Mouse (Mus musculus): ENCODE measurements around the gene Ly6g5c. TPM values are rescaled to one million over a fixed set of nuclear protein-coding genes. Genes with fewer than 3 reads are reported as not detected.

The Ly6g5c gene
- polyA plus RNA-seq, 1 experiment = not detected

DNA sequence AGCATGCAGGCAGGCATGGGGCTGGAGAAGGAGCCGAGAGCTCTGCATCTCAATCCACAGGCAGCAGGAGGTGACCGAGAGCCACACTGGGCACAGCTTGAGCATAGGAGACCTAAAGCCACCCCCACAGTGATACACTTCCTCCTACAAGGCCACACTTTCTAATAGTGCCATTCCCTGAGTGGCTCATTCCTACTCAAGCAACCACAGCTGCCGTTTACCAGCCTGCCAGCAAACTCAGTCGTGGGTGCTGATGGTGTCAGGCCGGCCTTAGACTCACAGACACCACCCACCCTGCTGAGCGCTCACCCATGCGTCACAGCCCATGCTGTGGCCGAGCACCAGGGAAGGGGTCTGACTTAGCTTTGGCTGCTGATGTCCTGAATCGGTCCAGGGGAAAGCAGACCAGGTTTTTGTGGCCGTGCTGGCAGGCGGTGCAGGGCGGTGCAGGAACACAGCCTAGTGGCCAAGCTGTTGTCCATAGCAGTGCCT lies 10.9 kb upstream of the Ly6g5c start:
- TF ChIP-seq CTCF (IDR thresholded peaks at IDR 0.05; ENCODE audit: borderline replicate concordance, extremely low read depth, insufficient read depth, insufficient read length) = no peak
- no peak for DNase-seq (ENCODE audit: low read depth)

DNA sequence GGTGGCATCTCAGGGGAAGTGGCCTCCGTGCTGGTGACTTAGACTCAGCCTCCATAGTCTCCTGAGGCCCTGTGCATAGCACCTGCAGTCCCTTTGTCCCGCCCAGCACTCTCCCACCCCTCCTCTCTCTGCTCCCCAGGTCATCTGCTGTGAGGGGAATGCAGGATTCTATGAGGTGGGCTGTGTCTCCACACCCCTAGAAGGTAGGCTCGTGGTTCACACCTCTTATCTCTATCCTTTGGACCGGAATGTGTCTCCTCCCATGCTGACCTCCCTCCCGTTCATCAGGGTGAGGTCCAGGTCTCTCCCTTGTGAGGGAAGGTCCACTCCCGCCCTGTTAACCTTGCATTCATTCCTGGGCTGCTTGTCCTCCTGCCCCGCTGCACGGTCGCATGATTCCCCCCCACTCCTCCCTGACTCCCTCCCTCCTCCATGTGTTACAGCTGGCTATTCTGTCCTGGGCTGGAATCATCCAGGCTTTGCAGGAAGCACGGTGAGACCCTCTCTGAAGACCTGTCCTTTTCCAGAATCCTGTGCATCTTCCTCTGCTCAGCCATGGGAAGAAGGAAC lies 7.8 kb upstream of the Ly6g5c start:
- no peak for DNase-seq (ENCODE audit: low read depth)
- TF ChIP-seq CTCF (IDR thresholded peaks at IDR 0.05; ENCODE audit: borderline replicate concordance, extremely low read depth, insufficient read depth, insufficient read length) = no peak
- TF ChIP-seq POLR2A (IDR thresholded peaks at IDR 0.05; ENCODE audit: borderline replicate concordance, extremely low read depth, insufficient read depth, insufficient read length, poor library complexity, severe bottlenecking) = no peak

DNA sequence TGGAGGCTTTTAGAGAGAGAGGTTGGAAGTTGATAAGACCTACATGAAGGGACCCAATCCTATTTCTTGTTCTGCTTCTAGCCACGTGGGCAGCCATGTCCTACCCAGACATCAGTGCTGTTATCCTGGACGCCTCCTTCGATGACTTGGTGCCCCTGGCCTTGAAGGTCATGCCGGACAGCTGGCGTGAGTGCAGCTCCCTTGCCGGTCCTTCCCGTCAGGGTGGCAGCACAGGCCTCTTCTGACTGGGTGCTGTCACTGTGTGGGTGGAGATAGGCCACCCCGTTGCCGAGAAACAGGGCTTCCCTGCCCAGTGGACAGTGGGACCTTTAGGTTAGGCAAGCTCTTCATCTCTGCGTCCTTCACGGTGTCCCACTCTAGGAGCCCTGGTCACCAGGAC lies 6.9 kb upstream of the Ly6g5c start:
- DNase-seq (ENCODE audit: low read depth) = no peak
- TF ChIP-seq POLR2A (IDR thresholded peaks at IDR 0.05; ENCODE audit: borderline replicate concordance, extremely low read depth, insufficient read depth, insufficient read length, poor library complexity, severe bottlenecking) (no peak), CTCF (IDR thresholded peaks at IDR 0.05; ENCODE audit: borderline replicate concordance, extremely low read depth, insufficient read depth, insufficient read length) (no peak)

DNA sequence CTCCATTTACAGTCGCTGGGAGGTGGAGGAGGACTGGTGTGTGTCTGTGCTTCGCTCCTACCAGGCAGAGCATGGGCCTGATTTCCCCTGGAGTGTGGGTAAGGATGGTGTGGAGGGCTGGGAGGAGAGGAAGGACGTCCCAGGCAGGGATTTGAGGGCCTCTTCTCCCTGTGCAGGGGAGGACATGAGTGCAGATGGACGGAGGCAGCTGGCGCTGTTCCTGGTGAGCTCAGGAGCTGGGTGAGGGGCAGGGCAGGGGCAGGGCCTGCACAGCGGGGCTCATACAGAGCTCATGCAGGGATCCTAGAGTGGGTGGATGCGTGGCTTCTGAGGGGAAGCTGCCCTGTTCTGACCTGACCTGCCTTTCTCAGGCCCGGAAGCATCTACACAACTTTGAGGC lies 5.8 kb upstream of the Ly6g5c start:
- DNase-seq (ENCODE audit: low read depth) = no peak
- TF ChIP-seq POLR2A (IDR thresholded peaks at IDR 0.05; ENCODE audit: borderline replicate concordance, extremely low read depth, insufficient read depth, insufficient read length, poor library complexity, severe bottlenecking) = no peak
- TF ChIP-seq CTCF (IDR thresholded peaks at IDR 0.05; ENCODE audit: borderline replicate concordance, extremely low read depth, insufficient read depth, insufficient read length) = no peak

DNA sequence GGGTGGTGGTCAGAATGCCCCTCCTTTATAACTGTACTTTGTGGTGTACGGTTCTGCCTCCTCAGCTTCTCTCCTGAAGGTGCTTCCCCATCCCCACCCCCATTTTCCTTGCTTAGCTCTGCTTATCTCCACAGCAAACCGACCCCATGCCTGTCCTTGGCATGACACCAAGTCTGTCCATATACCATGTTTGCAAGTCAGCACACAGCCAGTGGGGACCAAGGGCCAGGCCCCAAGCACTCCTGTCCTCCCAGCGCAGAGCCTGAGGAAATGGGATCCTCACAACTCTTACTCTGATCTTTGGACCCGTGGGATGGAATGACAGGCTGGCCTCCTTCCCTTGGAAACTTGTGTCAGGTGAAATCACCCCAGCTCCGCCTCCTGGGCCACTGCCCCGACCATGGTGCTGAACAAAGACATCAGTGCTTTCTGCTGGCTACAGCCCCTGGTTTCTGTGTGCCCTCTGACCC lies 4.8 kb upstream of the Ly6g5c start:
- TF ChIP-seq CTCF (IDR thresholded peaks at IDR 0.05; ENCODE audit: borderline replicate concordance, extremely low read depth, insufficient read depth, insufficient read length) = no peak
- TF ChIP-seq POLR2A (IDR thresholded peaks at IDR 0.05; ENCODE audit: borderline replicate concordance, extremely low read depth, insufficient read depth, insufficient read length, poor library complexity, severe bottlenecking) = no peak
- no peak for DNase-seq (ENCODE audit: low read depth)

DNA sequence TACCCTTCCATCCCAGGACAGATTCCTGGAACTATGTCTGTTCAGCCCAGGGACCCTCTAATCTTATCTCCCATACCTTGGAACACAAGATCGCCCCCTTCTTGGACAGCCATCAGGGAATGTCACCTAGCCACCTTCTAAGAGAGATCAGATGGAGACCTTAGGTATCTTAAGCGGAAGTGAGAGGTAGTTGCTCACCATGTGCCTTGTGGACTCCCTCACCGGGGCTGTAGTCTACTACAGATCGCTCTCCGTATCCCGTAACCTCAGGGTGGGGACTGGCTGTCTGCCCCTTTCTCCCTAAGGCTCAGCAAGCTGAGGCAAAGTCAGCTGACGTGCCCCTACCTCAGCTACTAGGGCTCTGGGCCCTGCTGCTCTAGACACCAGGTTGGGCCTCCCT lies 4.0 kb upstream of the Ly6g5c start:
- TF ChIP-seq POLR2A (IDR thresholded peaks at IDR 0.05; ENCODE audit: borderline replicate concordance, extremely low read depth, insufficient read depth, insufficient read length, poor library complexity, severe bottlenecking) (no peak), CTCF (IDR thresholded peaks at IDR 0.05; ENCODE audit: borderline replicate concordance, extremely low read depth, insufficient read depth, insufficient read length) (no peak)
- DNase-seq (ENCODE audit: low read depth) = no peak

DNA sequence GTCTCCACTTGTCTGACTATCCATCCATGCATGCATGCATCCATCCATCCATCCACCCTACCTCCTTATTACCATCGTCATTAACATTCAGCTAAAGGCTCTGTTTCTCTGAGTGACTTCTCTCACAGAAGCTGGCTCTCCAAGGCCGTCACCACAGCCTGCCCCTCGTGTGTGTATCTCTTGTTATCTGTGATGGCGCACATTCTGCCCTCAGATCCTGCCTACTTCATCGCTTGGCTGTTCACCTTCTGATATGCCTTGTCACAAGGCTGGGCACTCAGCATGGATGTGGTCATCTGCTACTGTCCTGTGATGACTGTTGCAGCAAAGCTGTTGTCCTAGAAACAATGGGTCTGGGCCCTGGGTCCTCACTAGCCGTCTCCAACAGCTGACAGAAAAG lies 3.3 kb upstream of the Ly6g5c start:
- TF ChIP-seq CTCF (IDR thresholded peaks at IDR 0.05; ENCODE audit: borderline replicate concordance, extremely low read depth, insufficient read depth, insufficient read length) (no peak), POLR2A (IDR thresholded peaks at IDR 0.05; ENCODE audit: borderline replicate concordance, extremely low read depth, insufficient read depth, insufficient read length, poor library complexity, severe bottlenecking) (no peak)
- DNase-seq (ENCODE audit: low read depth) = no peak

DNA sequence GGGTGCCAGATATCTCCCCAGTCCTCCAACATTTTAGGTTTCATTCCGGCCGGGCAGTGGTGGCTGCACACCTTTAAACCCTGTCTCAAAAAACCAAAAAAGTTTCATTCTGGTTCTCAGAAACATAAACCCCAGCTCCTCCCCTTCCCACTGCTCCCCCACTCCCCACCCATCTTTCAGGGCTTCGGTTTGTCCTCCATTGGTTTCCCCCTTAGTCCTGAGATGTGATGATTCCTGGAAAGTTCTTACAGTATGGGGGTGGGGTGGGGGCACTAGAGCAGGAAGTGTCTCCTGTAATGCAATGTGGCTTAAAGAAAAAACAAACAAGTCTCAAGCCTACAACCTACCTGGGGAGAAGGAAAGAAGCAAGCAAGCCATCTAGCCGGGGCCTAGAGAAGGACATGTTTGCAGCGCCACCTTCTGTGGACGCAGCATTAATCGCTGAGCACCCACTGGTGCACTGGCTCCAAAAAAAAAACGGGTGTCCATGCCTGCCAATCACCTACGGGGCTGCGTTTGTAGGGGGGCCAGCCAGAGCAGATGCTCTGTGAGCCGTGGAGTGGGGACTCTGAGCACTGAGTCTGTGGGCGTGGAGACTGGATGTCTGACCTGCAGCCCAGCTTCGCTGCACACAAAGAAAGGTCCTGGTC lies 2.2 kb upstream of the Ly6g5c start:
- TF ChIP-seq POLR2A (IDR thresholded peaks at IDR 0.05; ENCODE audit: borderline replicate concordance, extremely low read depth, insufficient read depth, insufficient read length, poor library complexity, severe bottlenecking) = no peak
- TF ChIP-seq CTCF (IDR thresholded peaks at IDR 0.05; ENCODE audit: borderline replicate concordance, extremely low read depth, insufficient read depth, insufficient read length) = peak; percentile 66
- DNase-seq (ENCODE audit: low read depth) = peak; percentile 68

DNA sequence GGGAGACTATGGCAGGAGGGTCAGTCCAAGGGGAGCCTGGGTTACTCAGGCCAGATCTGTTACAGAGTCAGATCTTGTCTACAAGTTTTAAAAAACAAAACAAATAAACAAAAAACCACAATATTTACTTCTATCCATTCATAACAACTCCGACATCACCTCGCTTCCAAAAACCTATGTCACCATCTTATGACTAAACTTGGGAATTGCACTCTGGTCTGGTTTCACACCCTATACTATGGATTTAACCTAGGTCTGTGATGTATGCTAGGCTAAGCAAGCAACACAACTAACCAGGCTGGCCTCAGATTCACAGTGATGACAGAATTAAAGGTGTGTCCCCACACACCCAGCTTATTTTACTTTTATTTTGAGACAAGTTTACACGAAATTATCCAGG lies 1.6 kb upstream of the Ly6g5c start:
- TF ChIP-seq POLR2A (IDR thresholded peaks at IDR 0.05; ENCODE audit: borderline replicate concordance, extremely low read depth, insufficient read depth, insufficient read length, poor library complexity, severe bottlenecking) = no peak
- TF ChIP-seq CTCF (IDR thresholded peaks at IDR 0.05; ENCODE audit: borderline replicate concordance, extremely low read depth, insufficient read depth, insufficient read length) = no peak; the same call in 1 of the 2 replicates
- DNase-seq (ENCODE audit: low read depth) = peak; percentile 48

DNA sequence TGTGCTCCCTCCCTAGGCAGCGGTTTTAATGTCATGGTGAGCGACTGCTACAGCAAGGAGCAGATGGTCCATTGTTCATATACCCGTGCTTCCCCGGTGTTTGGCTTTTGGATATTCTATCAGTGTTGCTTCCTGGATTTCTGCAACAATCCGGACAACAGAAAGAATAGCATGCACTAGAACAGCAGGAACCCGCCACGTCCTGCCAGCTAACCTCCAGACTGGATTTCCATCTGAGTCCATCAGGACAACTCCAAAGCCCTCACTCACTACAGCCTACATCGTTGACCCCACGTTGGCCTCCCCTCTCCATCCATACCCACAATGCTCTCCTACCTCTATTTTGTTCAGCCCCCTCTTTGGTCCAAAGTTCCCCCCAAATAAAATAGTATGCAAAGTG lies 3.7 kb downstream of the Ly6g5c start:
- TF ChIP-seq CTCF (IDR thresholded peaks at IDR 0.05; ENCODE audit: borderline replicate concordance, extremely low read depth, insufficient read depth, insufficient read length) = no peak
- no peak for TF ChIP-seq POLR2A (IDR thresholded peaks at IDR 0.05; ENCODE audit: borderline replicate concordance, extremely low read depth, insufficient read depth, insufficient read length, poor library complexity, severe bottlenecking)
- DNase-seq (ENCODE audit: low read depth) = no peak

DNA sequence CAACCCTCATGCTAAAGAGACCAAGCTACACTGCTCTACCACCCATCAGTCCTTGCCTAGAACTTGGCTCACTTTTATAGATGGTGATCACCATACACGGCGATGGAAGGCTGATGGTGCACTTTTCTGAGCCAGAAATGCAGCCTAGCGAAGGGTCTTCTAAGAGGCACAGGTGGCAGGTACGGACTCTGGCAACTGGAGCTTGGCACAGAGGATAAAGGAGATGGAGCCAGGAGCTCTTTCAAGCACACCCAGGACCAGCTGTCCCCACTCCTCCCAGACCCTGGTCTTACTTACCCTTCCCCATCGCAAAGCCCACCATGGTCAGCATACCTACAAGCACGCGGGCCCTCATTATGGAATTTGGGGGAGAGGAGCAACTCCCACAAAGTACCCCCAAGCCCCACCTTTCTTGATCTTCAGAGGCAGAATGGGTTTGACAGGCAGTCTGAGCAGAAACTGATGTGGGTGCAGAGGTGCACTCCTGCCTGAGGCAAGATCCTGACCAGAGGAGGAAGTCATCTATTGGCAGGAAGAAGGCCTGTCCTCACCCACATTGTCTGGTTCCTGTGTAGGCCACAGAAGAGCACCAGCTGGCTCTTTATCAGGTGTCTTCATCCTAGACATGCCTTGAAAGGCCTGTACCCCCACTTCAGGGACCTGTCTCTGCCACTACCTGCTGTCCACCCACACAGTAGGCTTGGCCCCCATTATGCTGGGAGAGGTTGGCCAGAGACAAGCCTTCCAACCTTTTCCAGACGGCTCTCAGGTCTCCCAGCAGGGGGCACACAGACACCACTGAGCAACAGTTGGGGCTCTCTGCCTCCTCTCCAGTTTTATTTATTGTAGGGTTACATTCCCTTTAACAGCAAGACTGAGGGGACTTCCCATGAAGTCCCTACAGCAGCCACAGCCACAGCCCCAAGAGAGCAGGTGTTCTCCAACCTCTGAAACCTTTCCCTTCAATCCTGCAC lies 7.3 kb downstream of the Ly6g5c start, which contains the start of gene Ly6g5b:
TSS of gene Ly6g5b (minus strand) at position 383 of the 974 bp plus-strand sequence.
- DNase-seq (ENCODE audit: low read depth) = no peak
- no peak for TF ChIP-seq POLR2A (IDR thresholded peaks at IDR 0.05; ENCODE audit: borderline replicate concordance, extremely low read depth, insufficient read depth, insufficient read length, poor library complexity, severe bottlenecking)
- TF ChIP-seq CTCF (IDR thresholded peaks at IDR 0.05; ENCODE audit: borderline replicate concordance, extremely low read depth, insufficient read depth, insufficient read length) = peak; percentile 40; the same call in 1 of the 2 replicates

All from brain, embryonic 14.5 days (tissue).